Mouse (Mus musculus) stomach, postnatal 0 days (tissue): Measurements from ENCODE around the gene S100b.

ENCODE experiments used
- CTCF ChIP-seq: IDR thresholded peaks from 2 replicates; pipeline ENCODE4 v1.5.1; 2016; ENCODE audit warnings: antibody characterized with exemption, low read depth, mild to moderate bottlenecking, moderate library complexity
- EP300 ChIP-seq: optimal IDR thresholded peaks from 2 replicates; pipeline ENCODE3; 2016; ENCODE audit warnings: antibody characterized with exemption

GRCm38 (mm10) chr10:76229627-76230026, 24.0 kb upstream of the S100b start:
- TF ChIP-seq CTCF: peak; percentile 63
- TF ChIP-seq EP300: no peak
